Mouse (Mus musculus) layer of hippocampus, postnatal 14 days (tissue): ENCODE measurements around the gene Cox10. TPM values are rescaled to one million over a fixed set of nuclear protein-coding genes. Genes with fewer than 3 reads are reported as not detected.

Source experiments
- DNase-seq, 2 experiments: peaks; one replicate each; pipeline ENCODE4 v3.0.0; 2021 to 2022; ENCODE audit warnings: low spot score in 2 of 2, mixed read lengths in 1 of 2
- total RNA-seq, 2 experiments: library from RNA; stranded (reverse); gene quantifications; 2 replicates each; pipeline ENCODE4 v1.2.3; 2021

Gene Cox10
- total RNA-seq, 2 experiments from 2014 or later = 23.5 to 25.8 TPM

DNA sequence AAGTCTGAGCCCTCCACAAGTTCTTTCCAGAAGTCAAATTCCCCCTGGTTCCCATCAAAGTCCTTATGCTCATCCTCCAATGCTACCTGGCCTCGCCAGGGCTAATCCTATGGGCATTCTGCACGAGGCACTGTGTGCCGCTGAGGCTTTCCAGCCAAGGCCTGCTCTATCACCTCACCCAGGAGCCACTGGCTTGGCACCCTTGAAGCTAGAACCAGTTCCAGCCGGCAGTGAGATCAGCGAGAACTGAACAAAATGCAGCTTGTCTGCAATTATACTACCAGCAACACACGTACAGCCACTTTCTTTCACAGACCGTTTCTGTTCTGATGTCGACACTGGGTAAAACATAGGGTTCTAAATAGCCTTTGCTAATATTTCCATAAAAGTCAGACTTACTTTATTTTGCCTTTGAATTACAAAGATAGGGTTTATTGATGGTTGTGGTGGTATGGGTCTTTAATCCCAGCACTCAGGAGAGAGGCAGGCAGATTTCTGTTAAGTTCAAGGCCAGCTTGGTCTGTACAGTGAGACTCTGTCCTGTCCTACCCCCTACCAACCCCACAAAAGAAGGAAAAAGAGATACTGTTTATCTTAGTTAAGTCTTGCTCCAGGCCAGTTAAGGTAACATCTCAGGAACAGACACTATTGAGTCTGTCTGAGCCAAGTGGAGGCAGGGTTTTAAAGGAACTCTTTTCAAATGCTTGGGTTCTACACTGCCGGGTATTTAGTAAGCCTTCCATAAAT lies 111.5 kb downstream of the Cox10 start:
- no peak for DNase-seq

DNA sequence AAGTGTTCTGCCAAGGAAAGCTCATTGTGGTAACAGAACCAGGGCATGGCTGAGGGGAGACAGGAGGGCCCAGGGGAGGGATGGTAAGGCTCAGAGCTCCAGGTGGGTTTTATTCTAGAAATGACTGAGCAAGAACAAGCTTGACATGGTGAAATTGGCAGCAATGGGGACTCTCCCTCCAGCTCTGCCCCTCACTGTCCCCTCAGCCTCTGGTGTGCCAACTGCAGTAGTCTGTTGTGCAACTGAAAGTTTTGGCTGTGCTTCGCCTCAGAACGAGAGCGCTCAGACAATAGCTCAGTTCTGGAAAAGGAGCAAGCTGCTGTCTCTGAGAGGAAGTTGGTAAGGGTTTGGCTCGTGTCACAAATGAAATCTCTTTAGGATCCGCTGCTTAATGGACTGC lies 113.8 kb downstream of the Cox10 start:
- DNase-seq = no peak

DNA sequence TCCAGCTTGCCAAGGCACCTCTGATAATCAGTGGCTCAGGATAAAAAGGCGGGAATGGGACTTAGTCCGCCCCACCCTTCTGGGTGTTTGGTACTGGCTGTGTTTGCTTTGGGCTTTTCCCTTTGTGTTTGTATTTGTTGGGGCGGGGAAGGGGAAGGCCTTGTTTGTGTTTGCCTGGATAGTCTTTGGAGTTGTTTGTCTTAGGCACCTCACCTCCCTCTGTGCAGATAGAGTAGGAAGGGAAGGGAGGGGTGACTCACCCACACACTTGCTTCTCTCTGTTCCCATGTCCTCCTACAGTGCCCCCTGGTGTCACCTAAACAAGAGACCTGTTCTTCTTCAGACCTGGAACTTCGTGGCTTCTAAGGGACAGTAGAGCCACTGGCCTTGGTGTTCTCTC lies 122.1 kb downstream of the Cox10 start:
- DNase-seq = no peak

DNA sequence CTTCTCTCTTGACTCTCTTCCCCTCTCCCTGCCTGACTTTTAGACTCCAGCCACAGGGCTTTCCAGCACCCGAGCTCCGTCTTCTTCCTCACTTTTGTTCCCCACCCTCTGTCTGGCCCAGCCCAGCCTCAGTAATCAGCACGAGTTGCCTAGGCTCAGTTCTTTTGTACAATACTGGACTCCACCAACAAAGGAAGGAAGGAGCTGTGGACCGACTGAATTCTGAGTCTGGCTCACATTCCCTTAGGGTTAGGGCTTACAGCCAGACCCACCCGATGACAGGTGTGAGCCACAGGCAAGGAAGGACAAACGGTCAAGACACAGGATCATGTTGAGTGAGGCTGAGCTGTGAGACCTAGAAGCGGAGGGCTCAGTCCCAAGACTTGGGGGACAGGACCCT lies 122.5 kb downstream of the Cox10 start:
- DNase-seq = no peak

DNA sequence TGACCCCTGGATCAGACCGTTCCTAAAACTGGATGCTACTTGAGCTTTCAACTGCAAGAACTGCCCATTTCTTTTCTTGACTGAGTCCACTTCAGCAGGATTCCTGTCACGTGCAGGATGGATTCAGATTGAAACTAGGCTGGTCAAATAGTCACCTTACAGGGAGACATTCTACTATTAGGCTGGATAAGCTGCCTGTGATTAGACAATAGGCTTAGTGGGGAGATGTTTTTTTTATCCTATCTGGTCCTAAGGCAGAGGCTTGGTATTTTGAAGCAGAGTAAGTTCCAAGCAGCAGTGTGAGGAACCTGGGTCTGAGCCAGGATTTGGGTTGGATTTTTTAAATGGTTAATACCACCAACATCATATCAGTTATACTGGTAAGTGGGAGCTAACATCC lies 125.4 kb downstream of the Cox10 start:
- no peak for DNase-seq

DNA sequence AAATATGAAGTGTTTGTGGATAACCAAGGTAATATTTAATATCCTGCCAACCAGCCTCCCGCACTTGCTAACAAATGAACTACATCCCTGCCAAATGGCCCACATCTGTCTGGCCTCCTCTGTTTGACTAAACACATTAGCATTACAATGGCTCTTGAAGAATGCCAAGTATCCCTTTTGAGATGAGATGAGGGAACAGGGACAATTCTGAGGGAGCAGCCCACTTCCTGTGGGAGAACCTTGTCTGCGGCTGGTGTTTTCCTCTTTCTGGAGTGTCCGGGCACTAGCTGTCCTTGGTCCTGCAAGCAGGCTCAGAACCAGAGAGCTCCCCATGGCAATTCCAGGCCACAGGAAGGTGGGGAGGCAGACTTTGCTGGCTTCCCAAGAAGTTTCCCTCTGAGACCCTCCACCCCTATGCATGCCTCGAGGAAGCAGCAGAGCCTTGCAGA lies 126.5 kb downstream of the Cox10 start:
- no peak for DNase-seq

DNA sequence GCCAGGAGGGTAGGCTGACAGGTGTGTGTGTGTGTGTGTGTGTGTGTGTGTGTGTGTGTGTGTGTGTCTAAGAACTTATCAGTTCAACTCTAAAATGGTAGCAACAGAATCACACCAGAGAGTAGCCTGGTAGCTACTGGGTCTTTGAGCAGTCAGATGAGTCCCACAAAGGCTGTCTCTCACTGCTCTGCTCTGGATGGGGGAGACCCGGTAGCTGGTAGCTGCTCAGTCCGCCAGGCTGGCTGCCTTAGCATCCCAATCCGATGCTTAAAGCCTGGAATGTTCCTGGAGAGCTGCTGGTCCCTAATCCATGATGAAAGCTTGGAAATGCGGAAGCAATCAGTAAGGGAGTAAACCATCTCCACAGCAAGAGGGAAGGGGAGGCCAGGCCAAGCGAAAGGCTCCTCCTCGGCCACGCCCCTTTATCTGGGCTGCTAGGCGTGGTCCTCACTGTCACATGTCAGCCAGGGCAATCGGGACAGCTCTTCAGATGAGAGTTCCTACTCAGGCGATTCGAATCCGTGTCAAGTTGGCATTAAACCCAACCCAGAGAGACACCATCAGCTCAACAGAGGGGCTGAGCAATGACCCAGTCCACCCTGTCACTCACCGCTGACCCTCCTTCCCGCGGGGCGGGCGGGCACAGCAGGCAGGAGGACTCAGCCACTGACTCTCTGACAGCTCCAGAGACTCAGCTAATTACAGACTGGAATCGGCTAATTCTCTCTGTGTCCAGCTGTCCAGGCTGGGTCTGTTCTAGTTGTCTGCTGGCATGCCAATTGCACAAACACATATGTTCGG lies 127.2 kb downstream of the Cox10 start:
- DNase-seq = no peak

DNA sequence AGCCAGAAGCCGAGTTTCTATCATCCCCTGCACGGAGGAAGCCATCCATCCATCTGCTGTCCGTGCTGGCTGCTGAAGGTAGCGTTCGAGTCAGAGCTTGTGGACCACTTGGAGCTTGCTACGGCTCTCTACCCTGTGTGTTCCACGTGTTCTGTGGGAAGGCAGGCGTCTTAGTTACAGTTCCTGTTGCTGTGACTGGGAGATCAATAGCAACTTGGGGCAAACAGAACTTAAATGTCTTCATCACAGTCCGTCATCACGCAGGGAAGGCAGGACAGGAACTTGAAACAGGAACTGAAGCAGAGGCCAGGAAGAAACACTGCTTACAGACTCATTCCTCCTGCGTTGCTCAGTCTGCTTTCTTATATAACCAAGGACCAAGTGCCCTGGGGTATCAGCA lies 130.9 kb downstream of the Cox10 start:
- no peak for DNase-seq

DNA sequence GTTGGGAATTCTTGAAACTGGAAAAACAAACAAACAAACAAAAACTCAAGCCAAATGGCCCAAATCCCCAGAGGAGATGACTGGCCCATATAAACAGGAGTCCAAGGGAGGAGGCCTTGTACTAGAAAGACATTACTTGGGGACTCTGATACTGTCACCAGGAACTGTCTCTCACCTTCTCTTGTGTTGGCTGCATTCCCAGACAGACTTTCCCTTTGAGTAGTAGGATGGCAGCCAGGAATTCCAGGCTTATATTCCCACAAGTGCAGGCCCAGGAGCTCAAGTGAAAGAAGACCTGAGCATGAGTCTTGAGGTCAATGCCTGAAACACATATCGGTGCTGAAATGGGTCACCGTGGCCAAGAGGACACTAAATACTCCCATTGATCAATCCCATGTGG lies 132.2 kb downstream of the Cox10 start:
- no peak for DNase-seq

DNA sequence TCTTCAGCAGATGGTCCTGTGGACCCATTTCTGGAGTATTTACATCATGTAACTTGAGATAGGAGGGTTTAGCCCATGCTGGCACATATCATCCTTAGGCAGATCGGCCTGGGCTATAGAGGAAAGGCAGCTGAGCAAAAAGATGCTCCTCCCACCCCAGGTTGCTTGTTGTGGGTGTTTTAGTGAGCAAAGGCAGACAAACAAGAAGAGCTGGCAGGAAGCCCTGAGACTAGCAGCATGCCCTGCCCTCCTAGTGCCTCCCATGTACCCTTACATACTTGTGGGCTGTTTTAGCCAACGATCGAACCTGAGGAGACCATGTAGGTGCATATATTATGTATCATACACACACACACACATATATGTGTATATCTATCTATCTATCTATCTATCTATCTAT lies 135.3 kb downstream of the Cox10 start:
- DNase-seq = no peak

DNA sequence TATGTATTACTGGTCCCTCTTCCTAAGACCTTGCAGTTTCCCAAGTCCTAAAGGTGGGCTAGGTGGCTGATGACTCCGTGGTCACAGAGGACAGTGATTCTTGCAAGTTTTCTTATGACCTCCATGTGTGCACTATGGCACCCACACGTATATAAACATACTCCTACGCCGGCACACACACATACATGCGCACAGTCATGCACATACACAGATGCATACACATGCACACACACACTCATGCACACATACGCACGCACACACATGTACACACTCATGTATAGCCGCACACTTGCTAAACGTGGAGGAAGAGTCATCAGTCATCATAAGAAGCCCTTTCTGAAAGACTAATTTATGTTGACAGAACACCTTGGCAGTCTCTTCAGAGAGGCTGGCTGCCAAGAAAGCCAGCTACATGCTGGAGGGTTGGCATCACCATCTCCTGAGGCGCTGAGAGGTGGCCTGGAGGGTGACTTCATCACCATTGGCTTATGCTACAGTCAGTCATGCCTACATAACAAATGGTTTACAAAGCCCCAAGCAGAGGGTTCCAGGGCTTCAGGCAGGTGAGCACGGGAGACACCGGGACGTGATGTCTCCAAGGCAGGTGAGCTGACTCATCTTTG lies 135.9 kb downstream of the Cox10 start:
- no peak for DNase-seq

DNA sequence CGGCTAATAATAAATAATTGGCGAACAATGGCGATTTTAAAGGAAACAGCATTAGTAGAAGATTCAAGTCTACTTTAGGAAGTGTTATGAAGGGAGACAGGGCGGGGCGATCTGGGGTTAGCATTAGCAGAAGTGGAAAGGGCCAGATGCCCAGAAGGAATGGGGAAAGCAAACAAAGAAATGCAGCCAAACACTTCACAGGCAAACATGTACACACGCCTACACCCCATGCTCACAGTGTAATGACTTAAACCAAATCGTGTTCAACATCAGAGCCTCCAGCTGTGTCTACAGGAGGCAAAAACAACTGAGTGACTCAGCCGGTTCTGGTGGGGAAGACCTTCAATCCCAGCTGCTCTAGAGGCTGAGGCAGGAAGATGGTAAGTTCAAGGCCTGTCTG lies 137.1 kb downstream of the Cox10 start:
- DNase-seq = no peak

DNA sequence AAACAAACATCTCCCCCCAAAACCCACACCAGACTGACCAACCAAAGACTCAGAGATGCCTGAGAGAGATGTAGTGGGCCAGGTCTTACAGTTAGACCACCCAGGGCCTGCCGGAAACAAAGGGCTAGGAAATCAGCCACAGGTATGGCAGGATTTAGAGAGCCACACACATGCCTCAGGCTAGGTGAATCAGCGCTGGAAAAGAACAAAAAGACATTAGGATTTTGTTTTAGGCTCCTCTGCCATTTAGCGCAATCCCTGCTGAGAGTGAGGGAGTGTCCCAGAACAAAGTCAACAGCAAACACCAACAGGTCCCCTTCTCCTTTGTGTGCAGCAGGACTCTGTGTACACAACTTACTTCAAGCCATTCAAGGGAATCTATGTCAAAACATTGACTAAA lies 142.6 kb downstream of the Cox10 start:
- no peak for DNase-seq

DNA sequence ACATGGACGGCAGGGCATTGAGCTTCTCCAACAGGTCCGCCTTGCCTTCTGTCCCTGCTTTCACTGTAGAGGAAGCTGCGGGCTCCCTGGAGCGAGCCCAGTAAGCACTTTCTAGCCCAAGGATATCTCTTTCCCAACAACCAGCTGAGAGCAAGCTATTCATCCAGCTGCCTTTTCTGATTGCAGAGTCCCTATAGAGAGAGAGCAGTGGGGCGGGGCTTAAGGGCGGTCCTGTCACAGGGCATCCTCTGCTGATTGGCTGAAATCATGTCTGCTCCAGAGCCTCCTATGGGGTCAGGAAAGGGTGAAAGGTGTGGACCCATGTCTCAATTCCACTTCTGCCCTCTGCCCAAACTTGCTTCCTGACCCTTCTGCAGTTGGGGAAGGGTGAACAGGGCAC lies 152.4 kb downstream of the Cox10 start:
- DNase-seq = no peak

DNA sequence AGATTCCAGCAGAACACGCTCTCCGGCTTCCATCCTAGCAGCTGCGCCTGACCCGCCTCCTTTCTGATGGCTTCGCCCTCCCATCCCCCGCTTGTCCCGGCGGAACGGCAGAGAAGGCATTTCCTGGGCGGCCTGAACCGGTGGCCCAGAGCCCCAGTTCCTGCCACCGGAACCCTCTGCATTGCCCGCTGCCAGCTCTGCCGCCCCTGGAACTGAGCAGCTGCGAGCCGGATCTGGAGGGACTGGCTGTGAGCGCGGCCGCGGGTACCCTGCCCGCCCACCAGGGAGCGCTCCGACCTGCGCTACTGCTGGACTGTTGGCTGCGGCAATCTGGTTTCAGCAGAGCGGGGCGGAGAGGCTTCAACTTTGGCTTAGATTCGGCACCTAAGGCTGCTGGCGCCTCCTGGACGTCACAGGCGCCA lies 154.1 kb downstream of the Cox10 start:
- DNase-seq = peak; percentile 68 to 73

DNA sequence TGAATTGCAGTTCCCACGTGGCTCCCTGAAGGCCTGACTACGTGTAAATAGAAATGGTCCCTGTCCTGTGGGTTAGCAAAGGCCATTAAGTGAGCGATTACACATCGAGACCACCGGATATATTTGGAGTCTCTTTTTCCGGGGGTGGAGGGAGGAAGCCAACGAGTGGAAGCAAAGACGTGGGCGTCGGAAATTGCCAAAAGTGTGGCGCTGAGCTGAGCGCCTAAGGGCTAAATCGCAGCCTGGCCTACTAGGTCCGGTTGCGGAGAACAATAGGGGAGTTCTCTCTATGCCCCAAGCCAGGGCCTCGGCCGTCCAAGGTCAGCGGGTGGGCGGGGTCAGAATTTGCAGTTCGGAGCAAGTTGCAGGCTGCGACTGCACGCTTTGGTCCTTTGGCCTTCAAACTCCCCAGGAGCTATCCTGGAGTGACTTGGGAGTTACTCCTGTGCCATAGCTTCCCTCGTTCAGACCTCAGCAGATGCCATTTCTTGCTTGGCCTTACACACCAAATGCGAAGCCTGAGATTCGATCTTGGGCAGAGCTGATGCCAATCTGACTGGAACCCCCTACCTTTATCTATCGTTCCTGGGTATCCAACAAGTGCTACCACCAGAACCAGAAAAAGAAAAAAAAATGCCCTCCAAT lies 154.9 kb downstream of the Cox10 start:
- DNase-seq = no peak

DNA sequence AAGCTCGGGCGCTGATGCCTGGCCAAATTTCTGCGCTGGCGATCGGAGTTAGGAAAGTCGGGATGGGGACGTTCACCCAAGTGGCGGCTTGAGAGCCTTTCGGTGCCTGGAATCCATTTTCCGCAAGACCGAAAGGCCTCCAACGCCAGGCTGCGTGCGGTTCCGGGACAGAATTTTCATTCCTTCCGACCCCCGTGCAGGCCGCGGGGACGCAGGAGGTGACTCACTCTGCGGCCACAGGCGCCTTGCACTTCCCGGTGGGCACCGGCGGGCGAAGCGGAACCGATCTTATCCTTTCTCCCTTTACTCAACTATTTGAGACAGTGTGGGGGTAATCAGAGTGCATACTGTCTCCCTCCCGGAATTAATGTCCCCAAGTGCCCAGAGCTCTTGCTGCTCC lies 155.9 kb downstream of the Cox10 start:
- no peak for DNase-seq

DNA sequence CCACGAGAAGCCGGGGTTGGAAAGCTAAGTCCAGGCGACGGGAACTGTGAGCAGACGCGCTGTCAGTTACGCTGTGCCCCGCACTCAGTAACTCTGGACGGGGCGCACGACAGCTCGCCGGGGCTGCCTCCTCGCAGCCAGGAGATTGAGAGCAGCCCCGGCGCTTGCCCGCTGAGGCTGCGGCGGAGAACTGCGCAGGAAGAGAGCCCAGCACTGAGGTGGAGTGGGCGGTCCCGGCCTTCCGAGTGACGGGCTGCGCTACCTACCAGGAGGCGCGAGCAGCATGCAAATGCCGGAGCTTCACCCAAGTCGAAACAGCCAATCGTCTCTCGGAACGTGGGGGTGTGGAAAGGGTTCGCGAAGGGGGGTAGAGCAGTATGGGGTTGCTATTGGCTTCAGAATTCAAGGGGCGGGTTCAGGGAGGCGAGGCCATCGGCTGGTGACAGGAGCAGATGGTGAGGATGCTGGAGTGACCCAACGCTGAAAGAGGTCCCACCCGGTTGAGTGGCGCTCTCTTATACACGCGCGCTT lies 157.1 kb downstream of the Cox10 start, which contains the start of gene Hs3st3b1:
Gene Hs3st3b1 (minus strand): TSS at position 200 of the 531 bp plus-strand sequence.
- peak; percentile 62 to 81 for DNase-seq

DNA sequence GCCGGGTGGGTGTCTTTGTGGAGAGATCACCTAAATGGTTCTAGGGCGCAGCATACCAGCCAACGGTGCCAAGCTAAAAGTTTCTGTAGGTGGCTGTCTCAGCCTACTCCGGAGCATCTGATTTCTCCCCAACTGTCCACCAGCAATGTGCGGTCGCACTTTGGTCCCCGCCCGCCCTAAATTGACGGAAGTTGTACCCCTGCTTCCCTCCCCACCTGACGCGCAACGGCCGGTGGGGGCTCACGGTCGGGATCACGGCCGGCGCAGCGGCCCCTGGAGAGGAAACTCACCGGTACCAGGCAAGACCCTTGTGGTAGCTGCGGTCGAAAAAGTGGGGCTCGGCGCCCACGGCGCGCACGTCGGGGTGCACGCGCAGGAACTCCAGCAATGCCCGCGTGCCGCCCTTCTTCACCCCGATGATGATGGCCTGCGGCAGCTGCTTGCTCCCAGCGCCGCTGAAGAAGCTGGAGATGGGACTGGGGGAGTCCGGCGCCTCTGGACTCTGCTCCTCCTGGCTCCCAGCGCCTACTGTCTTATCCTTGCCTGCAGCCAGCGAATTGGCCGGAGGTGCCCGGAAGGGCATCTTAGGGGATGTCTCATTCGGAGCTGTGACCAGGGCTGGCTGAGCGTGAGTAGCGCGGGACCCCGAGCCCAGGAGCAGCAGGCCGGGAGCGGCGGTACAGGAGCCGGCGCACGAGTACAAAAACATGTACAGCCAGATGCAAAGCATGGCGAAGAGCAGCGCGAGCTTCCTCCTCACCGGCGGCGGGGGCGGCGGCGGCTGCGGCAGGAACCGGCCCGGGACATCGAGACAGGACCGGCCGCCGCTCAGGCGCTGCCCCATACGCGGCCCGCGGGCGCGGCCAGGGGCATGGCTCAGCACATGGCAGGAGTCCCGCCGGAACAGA lies 158.0 kb downstream of the Cox10 start:
- no peak for DNase-seq

DNA sequence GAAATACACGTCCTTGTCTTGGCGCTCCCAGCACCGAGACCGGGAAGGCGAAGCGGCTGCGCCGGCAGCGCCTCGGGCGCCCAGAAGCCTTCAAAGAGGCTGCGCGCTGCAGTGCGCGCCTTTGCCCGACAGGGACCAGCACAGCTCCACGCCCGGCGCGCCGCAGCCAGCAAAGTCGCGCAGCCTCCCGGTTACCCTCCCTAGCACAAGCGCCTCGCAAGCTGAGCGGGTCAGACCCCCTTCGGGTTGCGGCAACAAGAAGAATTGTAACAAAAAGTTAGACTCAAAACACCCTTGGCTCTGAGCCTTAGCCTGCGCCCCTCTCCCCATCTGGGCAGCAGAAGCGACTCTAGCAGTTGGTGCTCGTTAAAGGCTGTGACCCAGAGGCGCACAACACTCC lies 158.7 kb downstream of the Cox10 start:
- DNase-seq = peak; percentile 59 to 64
